Mouse (Mus musculus) liver, embryonic 15.5 days (tissue): ENCODE data around the gene Mypn. TPM values are rescaled to one million over a fixed set of nuclear protein-coding genes. Genes with fewer than 3 reads are reported as not detected.

Experiments used
- ATAC-seq: fragments of 200-750 bp; cut with Nextera tagmentation; 2 replicates; pipeline ENCODE4 v1.8.0; 2017; ENCODE audit warnings: moderate number of reproducible peaks, mild to moderate bottlenecking, moderate library complexity; ENCODE audit not compliant: insufficient read depth
- H3K27ac ChIP-seq: fragments of 300-500 bp; sonication (generic); replicated peaks from 2 replicates; pipeline ENCODE4 v1.5.1; 2015; ENCODE audit warnings: mild to moderate bottlenecking, inconsistent platforms
- H3K27me3 ChIP-seq: fragments of 300-500 bp; sonication (generic); 2 replicates; pipeline ENCODE4 v1.6.1; 2015; ENCODE audit warnings: mild to moderate bottlenecking, inconsistent platforms
- H3K36me3 ChIP-seq: fragments of 300-500 bp; sonication (generic); replicated peaks from 2 replicates; pipeline ENCODE4 v1.6.1; 2015; ENCODE audit warnings: moderate library complexity, mild to moderate bottlenecking, inconsistent platforms
- H3K4me1 ChIP-seq: fragments of 300-500 bp; sonication (generic); replicated peaks from 2 replicates; pipeline ENCODE4 v1.6.1; 2015; ENCODE audit warnings: inconsistent platforms
- H3K4me2 ChIP-seq: fragments of 300-500 bp; sonication (generic); 2 replicates; pipeline ENCODE4 v1.6.1; 2015; ENCODE audit warnings: moderate library complexity, mild to moderate bottlenecking, inconsistent platforms
- H3K4me3 ChIP-seq: fragments of 300-500 bp; sonication (generic); replicated peaks from 2 replicates; pipeline ENCODE4 v1.5.1; 2015; ENCODE audit warnings: mild to moderate bottlenecking, inconsistent platforms
- H3K9ac ChIP-seq: fragments of 300-500 bp; sonication (generic); 2 replicates; pipeline ENCODE4 v1.6.1; 2015; ENCODE audit warnings: moderate library complexity, mild to moderate bottlenecking, inconsistent platforms
- H3K9me3 ChIP-seq: fragments of 300-500 bp; sonication (generic); replicated peaks from 2 replicates; pipeline ENCODE4 v1.6.1; 2016; ENCODE audit warnings: inconsistent platforms
- WGBS: fragments of 180-500 bp; shearing (Covaris S2); methylation state at CpG from one replicate; pipeline ENCODE4 v1.1.7; 2015; ENCODE audit warnings: mixed read lengths; ENCODE audit not compliant: insufficient replicate concordance; 5-methylcytosine and 5-hydroxymethylcytosine counted together
- polyA plus RNA-seq: library from polyadenylated mRNA; unstranded; fragments of >200 nt; fragmentation: Nextera tagmentation; extraction: Ambion mirVana; gene quantifications from 2 replicates; pipeline ENCODE4 v1.2.1, GENCODE M21; 2015

The Mypn gene
- polyA plus RNA-seq, 1 experiment from 2014 or later, result 0.30 TPM

DNA sequence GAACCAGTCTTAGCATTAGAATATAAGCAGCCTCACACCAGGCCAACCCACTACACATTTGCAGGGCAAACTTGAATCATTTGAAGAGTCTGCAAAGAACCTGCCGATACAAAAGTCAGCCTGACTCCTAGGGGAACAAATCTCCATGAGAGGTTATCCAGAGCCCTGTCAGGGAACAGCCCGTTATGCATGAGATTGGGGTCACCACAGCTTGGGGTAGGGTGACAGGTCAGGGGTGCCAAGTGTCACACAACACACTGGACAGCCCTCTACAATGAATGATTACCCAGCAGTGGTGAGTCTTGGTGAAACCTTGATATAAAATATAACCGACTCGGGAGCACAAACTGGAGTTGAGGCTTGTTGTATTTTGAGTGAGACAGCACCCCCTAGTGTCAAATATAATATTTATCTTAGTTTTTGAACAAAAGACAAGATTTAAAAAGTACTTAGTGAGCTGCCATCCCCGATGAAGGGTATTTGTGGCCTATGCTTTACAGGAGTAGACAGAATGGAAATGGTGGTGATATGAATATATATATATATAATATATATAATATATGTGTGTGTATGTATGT lies 90.6 kb downstream of the Mypn start:
- Histone ChIP-seq H3K4me3 (no peak overlapping the region), H3K27me3 (no peaks in the 10 kb centered on the region), H3K9me3 (no peaks in the 10 kb centered on the region), H3K4me2 (no peak overlapping the region), H3K9ac (no peak overlapping the region), H3K27ac (no peak overlapping the region), H3K4me1 (no peaks in the 10 kb centered on the region), H3K36me3 (no peaks in the 10 kb centered on the region)
- no peak for ATAC-seq
- 44% methylated on average over 5 of the region's 5 CpGs for WGBS

DNA sequence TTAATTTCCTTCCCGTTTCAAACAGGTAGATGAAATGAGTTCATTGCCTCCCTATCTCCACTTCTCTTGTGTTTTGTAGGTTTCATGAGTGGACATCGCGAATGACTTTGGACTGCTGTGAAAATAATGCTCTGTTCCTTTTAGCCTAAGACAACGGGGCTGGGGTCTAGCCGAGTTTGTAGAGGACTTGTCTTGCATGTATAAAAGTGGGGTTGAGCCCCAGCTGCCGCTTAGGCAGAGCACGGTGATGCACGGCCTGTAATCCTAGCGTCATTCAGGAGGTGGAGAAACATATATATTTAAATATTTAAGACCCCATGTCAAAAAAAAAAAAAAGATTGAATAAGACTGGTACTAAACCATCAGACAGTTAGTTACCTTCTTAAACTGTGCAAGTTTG lies 103.1 kb downstream of the Mypn start:
- Histone ChIP-seq H3K27ac (no peak overlapping the region), H3K4me2 (peak overlapping the region; percentile 71), H3K36me3 (no peaks in the 10 kb centered on the region), H3K4me3 (peak overlapping the region; percentile 46), H3K9me3 (no peaks in the 10 kb centered on the region), H3K9ac (no peak overlapping the region), H3K27me3 (peaks cover 54% of the 10 kb centered on the region), H3K4me1 (peaks cover 3% of the 10 kb centered on the region; the same call in 1 of the 2 replicates)
- no peak for ATAC-seq
- 22% methylated on average over 9 of the region's 9 CpGs for WGBS

- Histone ChIP-seq H3K27me3 (peaks cover 54% of the 10 kb centered on the region), H3K4me2 (peak overlapping the region; percentile 71), H3K36me3 (no peaks in the 10 kb centered on the region), H3K4me3 (peak overlapping the region; percentile 46), H3K4me1 (peaks cover 3% of the 10 kb centered on the region; the same call in 1 of the 2 replicates), H3K9me3 (no peaks in the 10 kb centered on the region), H3K27ac (no peak overlapping the region), H3K9ac (no peak overlapping the region)
- no peak for ATAC-seq
- under 1% methylated on average over 62 of the region's 62 CpGs for WGBS
Observed at GRCm38 (mm10) chr10:63099941-63100562, 103.7 kb downstream of the Mypn start.

GRCm38 (mm10) chr10:63099521-63099920 lies 104.2 kb downstream of the Mypn start, which contains the start of gene Atoh7:
Atoh7 (plus strand) TSS chr10:63099651.
- Histone ChIP-seq H3K27ac (no peak within 1 kb of the TSS), H3K36me3 (no peaks in the 10 kb centered on the region), H3K9ac (no peak within 1 kb of the TSS), H3K9me3 (no peaks in the 10 kb centered on the region), H3K4me2 (peak within 1 kb of the TSS; percentile 71), H3K27me3 (peaks cover 54% of the 10 kb centered on the region), H3K4me1 (peaks cover 3% of the 10 kb centered on the region; the same call in 1 of the 2 replicates), H3K4me3 (peak within 1 kb of the TSS; percentile 46)
- ATAC-seq, result no peak
- 10% methylated on average over 16 of the region's 16 CpGs for WGBS

GRCm38 (mm10) chr10:63098191-63098590 lies 105.6 kb downstream of the Mypn start:
- H3K9ac ChIP-seq, result no peak overlapping the region
- no peak for ATAC-seq
- no peaks in the 10 kb centered on the region for H3K9me3 ChIP-seq
- H3K4me2 ChIP-seq, result no peak overlapping the region
- H3K27ac ChIP-seq, result no peak overlapping the region
- H3K36me3 ChIP-seq, result no peaks in the 10 kb centered on the region
- 60% methylated on average over 12 of the region's 12 CpGs for WGBS
- H3K4me1 ChIP-seq, result peaks cover 3% of the 10 kb centered on the region; the same call in 1 of the 2 replicates
- H3K27me3 ChIP-seq, result peaks cover 54% of the 10 kb centered on the region
- H3K4me3 ChIP-seq, result no peak overlapping the region

DNA sequence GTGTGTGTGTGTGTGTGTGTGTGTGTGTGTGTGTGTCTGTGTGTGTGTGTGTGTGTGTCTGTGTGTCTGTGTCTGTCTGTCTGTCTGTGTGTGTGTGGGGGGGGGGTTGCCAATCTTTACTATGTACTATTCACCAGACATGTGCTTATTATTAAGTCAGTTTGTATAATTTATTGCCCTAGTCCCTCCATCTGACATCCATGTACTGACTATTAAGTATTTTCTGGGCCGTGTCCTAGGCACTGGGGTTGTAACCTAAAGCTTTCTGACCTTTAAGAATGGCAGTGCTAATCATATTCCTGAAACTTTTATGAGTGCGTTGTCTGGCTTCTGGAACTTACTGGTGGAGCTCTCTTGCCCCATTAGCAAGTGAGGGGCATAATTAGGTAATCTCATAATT lies 107.0 kb downstream of the Mypn start:
- Histone ChIP-seq H3K27ac (no peak overlapping the region), H3K4me1 (peaks cover 3% of the 10 kb centered on the region; the same call in 1 of the 2 replicates), H3K4me2 (no peak overlapping the region), H3K36me3 (no peaks in the 10 kb centered on the region), H3K4me3 (no peak overlapping the region), H3K9me3 (no peaks in the 10 kb centered on the region), H3K9ac (no peak overlapping the region), H3K27me3 (peaks cover 50% of the 10 kb centered on the region)
- WGBS, result 66% methylated on average over 2 of the region's 2 CpGs
- no peak for ATAC-seq

- ATAC-seq, result no peak
- 54% methylated on average over 10 of the region's 10 CpGs for WGBS
- no peaks in the 10 kb centered on the region for H3K9me3 ChIP-seq
Observed at GRCm38 (mm10) chr10:63092616-63093550, 110.9 kb downstream of the Mypn start.

DNA sequence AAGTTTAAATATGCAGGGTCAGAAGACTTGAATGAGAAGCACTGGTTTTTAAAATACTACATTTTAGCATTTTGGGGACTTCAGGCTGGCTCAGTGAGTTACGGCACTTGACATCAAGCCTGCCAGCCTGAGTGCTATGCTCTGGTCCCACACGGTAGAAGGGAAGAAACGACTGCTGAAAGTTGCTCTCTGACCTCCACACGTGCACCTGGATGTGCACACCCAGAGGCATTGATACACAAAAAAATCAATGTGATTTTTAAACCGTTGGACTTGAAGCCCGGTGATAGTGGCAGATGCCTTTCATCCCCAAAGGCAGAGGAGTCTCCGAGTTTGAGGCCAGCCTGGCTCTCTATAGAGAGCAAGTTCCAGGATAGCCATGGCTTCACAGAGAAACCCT lies 111.8 kb downstream of the Mypn start:
- Histone ChIP-seq H3K36me3 (no peaks in the 10 kb centered on the region), H3K4me1 (peaks cover 5% of the 10 kb centered on the region), H3K4me2 (no peak overlapping the region), H3K4me3 (no peak overlapping the region), H3K9ac (no peak overlapping the region), H3K27me3 (peaks cover 25% of the 10 kb centered on the region), H3K9me3 (no peaks in the 10 kb centered on the region), H3K27ac (no peak overlapping the region)
- 59% methylated on average over 7 of the region's 7 CpGs for WGBS
- ATAC-seq, result no peak

More at GRCm38 (mm10) chr10:63092616-63093550, 110.9 kb downstream of the Mypn start:
- Histone ChIP-seq H3K9ac (no peak overlapping the region), H3K36me3 (no peaks in the 10 kb centered on the region), H3K27ac (no peak overlapping the region), H3K4me3 (no peak overlapping the region), H3K4me2 (no peak overlapping the region), H3K4me1 (peaks cover 3% of the 10 kb centered on the region), H3K27me3 (peaks cover 35% of the 10 kb centered on the region)

GRCm38 (mm10) chr10:63089758-63090571 lies 113.8 kb downstream of the Mypn start:
- Histone ChIP-seq H3K27me3 (peaks cover 24% of the 10 kb centered on the region), H3K4me3 (0 out of 2 replicates have a peak overlapping the region, but pooled peaks have one; percentile 12), H3K9ac (no peak overlapping the region), H3K36me3 (no peaks in the 10 kb centered on the region), H3K4me1 (peaks cover 16% of the 10 kb centered on the region), H3K9me3 (no peaks in the 10 kb centered on the region), H3K27ac (no peak overlapping the region), H3K4me2 (peak overlapping the region; percentile 41)
- no peak for ATAC-seq
- WGBS, result 11% methylated on average over 26 of the region's 26 CpGs

GRCm38 (mm10) chr10:63089103-63089757 lies 114.5 kb downstream of the Mypn start:
- no peak overlapping the region for H3K9ac ChIP-seq
- H3K4me2 ChIP-seq, result peak overlapping the region; percentile 41; the same call in 1 of the 2 replicates
- no peak overlapping the region for H3K27ac ChIP-seq
- no peaks in the 10 kb centered on the region for H3K36me3 ChIP-seq
- ATAC-seq, result no peak
- peaks cover 16% of the 10 kb centered on the region for H3K4me1 ChIP-seq
- 0 out of 2 replicates have a peak overlapping the region, but pooled peaks have one; percentile 12 for H3K4me3 ChIP-seq
- WGBS, result 26% methylated on average over 8 of the region's 8 CpGs
- H3K9me3 ChIP-seq, result no peaks in the 10 kb centered on the region
- H3K27me3 ChIP-seq, result peaks cover 24% of the 10 kb centered on the region
